Mouse (Mus musculus): ENCODE results near the gene Ip6k2. TPM values are rescaled to one million over a fixed set of nuclear protein-coding genes. Genes with fewer than 3 reads are reported as not detected.

Ip6k2 gene
- total and polyA plus RNA-seq, 2 experiments from 2014 or later, result 126 to 228 TPM

- H3K27ac ChIP-seq (ENCODE audit: low read depth, low read length), result no peak overlapping the region
- H3K4me1 ChIP-seq (ENCODE audit: insufficient read depth, low read length), result peaks cover 8% of the 10 kb centered on the region
- no peaks in the 10 kb centered on the region for H3K9me3 ChIP-seq (ENCODE audit: low read length)
- ATAC-seq (ENCODE audit: low FRiP score), result peak; percentile 77
- no peak overlapping the region for H3K9ac ChIP-seq (replicated peaks; ENCODE audit: low read length, poor library complexity, severe bottlenecking)
- peaks cover 75% of the 10 kb centered on the region for H3K36me3 ChIP-seq (ENCODE audit: insufficient read depth, low read length)
- peak; percentile 94 for DNase-seq (ENCODE audit: low spot score)
- H3K4me2 ChIP-seq (ENCODE audit: low read depth, low read length, poor library complexity, severe bottlenecking), result peak overlapping the region; percentile 49
- TF ChIP-seq CTCF (IDR thresholded peaks at IDR 0.05), result no peak
- peak overlapping the region; percentile 23; the same call in 1 of the 2 replicates for H3K4me3 ChIP-seq (ENCODE audit: low read depth, low read length)
- WGBS, result 8% methylated on average over 44 of the region's 46 CpGs
- no peaks in the 10 kb centered on the region for H3K27me3 ChIP-seq (ENCODE audit: insufficient read depth, low read length)
These were observed 49.0 kb downstream of the Ip6k2 start for GRCm38 (mm10) chr9:108832390-108833108.

GRCm38 (mm10) chr9:108842989-108843388 lies 59.4 kb downstream of the Ip6k2 start:
- no peak overlapping the region for H3K27ac ChIP-seq (ENCODE audit: low read depth, low read length)
- peak; percentile 78 for DNase-seq (ENCODE audit: low spot score)
- H3K4me1 ChIP-seq (ENCODE audit: insufficient read depth, low read length), result no peaks in the 10 kb centered on the region
- peak; percentile 48 for TF ChIP-seq CTCF (IDR thresholded peaks at IDR 0.05)
- ATAC-seq (ENCODE audit: low FRiP score), result 0 out of 2 replicates have a peak, but pooled peaks have one; percentile 10
- H3K4me3 ChIP-seq (ENCODE audit: low read depth, low read length), result no peak overlapping the region
- no peak overlapping the region for H3K9ac ChIP-seq (replicated peaks; ENCODE audit: low read length, poor library complexity, severe bottlenecking)
- peaks cover 86% of the 10 kb centered on the region for H3K36me3 ChIP-seq (ENCODE audit: insufficient read depth, low read length)
- H3K9me3 ChIP-seq (ENCODE audit: low read length), result no peaks in the 10 kb centered on the region
- WGBS, result 21% methylated on average over 14 of the region's 14 CpGs
- no peak overlapping the region for H3K4me2 ChIP-seq (ENCODE audit: low read depth, low read length, poor library complexity, severe bottlenecking)
- H3K27me3 ChIP-seq (ENCODE audit: insufficient read depth, low read length), result no peaks in the 10 kb centered on the region

GRCm38 (mm10) chr9:108845390-108845789 lies 61.8 kb downstream of the Ip6k2 start:
- no peaks in the 10 kb centered on the region for H3K4me1 ChIP-seq (ENCODE audit: insufficient read depth, low read length)
- H3K4me2 ChIP-seq (ENCODE audit: low read depth, low read length, poor library complexity, severe bottlenecking), result no peak overlapping the region
- ATAC-seq (ENCODE audit: low FRiP score), result no peak
- H3K9me3 ChIP-seq (ENCODE audit: low read length), result no peaks in the 10 kb centered on the region
- WGBS, result 85% methylated on average over 5 of the region's 5 CpGs
- H3K4me3 ChIP-seq (ENCODE audit: low read depth, low read length), result no peak overlapping the region
- TF ChIP-seq CTCF (IDR thresholded peaks at IDR 0.05), result no peak
- no peak overlapping the region for H3K27ac ChIP-seq (ENCODE audit: low read depth, low read length)
- peaks cover 84% of the 10 kb centered on the region for H3K36me3 ChIP-seq (ENCODE audit: insufficient read depth, low read length)
- DNase-seq (ENCODE audit: low spot score), result no peak
- no peaks in the 10 kb centered on the region for H3K27me3 ChIP-seq (ENCODE audit: insufficient read depth, low read length)
- no peak overlapping the region for H3K9ac ChIP-seq (replicated peaks; ENCODE audit: low read length, poor library complexity, severe bottlenecking)

- DNase-seq (ENCODE audit: low spot score), result no peak
- 84% methylated on average over 4 of the region's 4 CpGs for whole genome bisulfite sequencing
- Histone ChIP-seq H3K27me3 (ENCODE audit: insufficient read depth, low read length) (no peaks in the 10 kb centered on the region), H3K4me2 (ENCODE audit: low read depth, low read length, poor library complexity, severe bottlenecking) (no peak overlapping the region), H3K9ac (replicated peaks; ENCODE audit: low read length, poor library complexity, severe bottlenecking) (no peak overlapping the region), H3K4me3 (ENCODE audit: low read depth, low read length) (no peak overlapping the region), H3K27ac (ENCODE audit: low read depth, low read length) (no peak overlapping the region), H3K4me1 (ENCODE audit: insufficient read depth, low read length) (no peaks in the 10 kb centered on the region), H3K9me3 (ENCODE audit: low read length) (no peaks in the 10 kb centered on the region), H3K36me3 (ENCODE audit: insufficient read depth, low read length) (peaks cover 83% of the 10 kb centered on the region)
- no peak for TF ChIP-seq CTCF (IDR thresholded peaks at IDR 0.05)
- no peak for ATAC-seq (ENCODE audit: low FRiP score)
These were observed 63.8 kb downstream of the Ip6k2 start for GRCm38 (mm10) chr9:108847374-108847773.

DNA sequence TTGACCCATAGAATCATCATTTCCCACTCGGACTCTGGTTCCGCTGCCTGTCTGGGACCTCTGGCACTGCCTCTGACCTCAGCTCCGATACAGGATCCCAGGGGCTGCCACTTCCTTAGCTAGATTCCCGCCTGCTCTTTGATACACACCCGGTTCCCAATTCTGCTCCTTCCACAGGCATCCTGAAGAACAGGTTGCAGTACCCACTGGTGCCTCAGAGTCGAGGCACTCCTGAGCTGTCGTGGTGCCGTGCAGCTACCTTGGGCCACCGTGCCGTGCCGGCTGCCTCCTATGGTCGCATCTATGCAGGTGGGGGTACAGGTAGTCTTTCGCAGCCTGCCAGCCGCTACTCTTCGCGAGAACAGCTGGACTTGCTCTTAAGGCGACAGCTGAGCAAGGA lies 64.8 kb downstream of the Ip6k2 start:
- no peak overlapping the region for H3K4me3 ChIP-seq (ENCODE audit: low read depth, low read length)
- whole genome bisulfite sequencing, result 84% methylated on average over 17 of the region's 17 CpGs
- H3K36me3 ChIP-seq (ENCODE audit: insufficient read depth, low read length), result peaks cover 77% of the 10 kb centered on the region
- TF ChIP-seq CTCF (IDR thresholded peaks at IDR 0.05), result no peak
- no peak for DNase-seq (ENCODE audit: low spot score)
- H3K9ac ChIP-seq (replicated peaks; ENCODE audit: low read length, poor library complexity, severe bottlenecking), result no peak overlapping the region
- H3K9me3 ChIP-seq (ENCODE audit: low read length), result no peaks in the 10 kb centered on the region
- H3K4me2 ChIP-seq (ENCODE audit: low read depth, low read length, poor library complexity, severe bottlenecking), result no peak overlapping the region
- no peak overlapping the region for H3K27ac ChIP-seq (ENCODE audit: low read depth, low read length)
- no peak for ATAC-seq (ENCODE audit: low FRiP score)
- H3K27me3 ChIP-seq (ENCODE audit: insufficient read depth, low read length), result no peaks in the 10 kb centered on the region
- no peaks in the 10 kb centered on the region for H3K4me1 ChIP-seq (ENCODE audit: insufficient read depth, low read length)

DNA sequence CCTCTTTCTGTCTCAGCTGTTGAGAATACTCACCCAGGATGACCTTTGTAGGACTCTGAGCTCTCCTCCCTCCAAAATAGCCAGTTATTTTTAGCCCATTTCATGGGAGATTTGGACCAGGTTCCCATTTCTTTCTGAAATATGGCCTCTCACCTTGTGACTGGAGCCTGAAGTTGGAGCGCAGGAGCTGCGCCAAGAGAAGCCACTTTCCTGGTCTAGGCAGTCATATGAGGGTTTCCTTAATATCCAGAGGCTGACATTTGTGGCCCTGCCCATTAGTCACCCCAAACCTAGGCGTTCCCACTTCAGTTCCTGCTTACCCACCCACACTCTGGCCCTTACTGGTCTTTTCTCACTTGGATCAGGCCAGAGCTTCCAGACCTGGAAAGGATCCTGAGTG lies 69.4 kb downstream of the Ip6k2 start, which contains the start of gene Slc26a6:
Slc26a6 (plus strand) TSS at position 308 of the 400 bp plus-strand sequence.
- DNase-seq (ENCODE audit: low spot score) (no peak), ATAC-seq (ENCODE audit: low FRiP score) (no peak)
- Histone ChIP-seq H3K4me1 (ENCODE audit: insufficient read depth, low read length) (peaks cover 3% of the 10 kb centered on the region; the same call in 1 of the 2 replicates), H3K36me3 (ENCODE audit: insufficient read depth, low read length) (peaks cover 51% of the 10 kb centered on the region), H3K9ac (replicated peaks; ENCODE audit: low read length, poor library complexity, severe bottlenecking) (peak within 1 kb of the TSS; percentile 72), H3K27me3 (ENCODE audit: insufficient read depth, low read length) (no peaks in the 10 kb centered on the region), H3K9me3 (ENCODE audit: low read length) (no peaks in the 10 kb centered on the region), H3K27ac (ENCODE audit: low read depth, low read length) (peak within 1 kb of the TSS; percentile 75), H3K4me2 (ENCODE audit: low read depth, low read length, poor library complexity, severe bottlenecking) (peak within 1 kb of the TSS; percentile 80), H3K4me3 (ENCODE audit: low read depth, low read length) (peak within 1 kb of the TSS; percentile 78)
- no peak for TF ChIP-seq CTCF (IDR thresholded peaks at IDR 0.05)
- 88% methylated on average over 3 of the region's 3 CpGs for WGBS

All from midbrain, postnatal 0 days (tissue).